Mouse (Mus musculus): ENCODE measurements around the gene B4galt4. TPM values are rescaled to one million over a fixed set of nuclear protein-coding genes. Genes with fewer than 3 reads are reported as not detected.
A peak's percentile ranks its signal among the peaks of the same experiment; 100 is the strongest.

B4galt4 gene
- total RNA-seq, 2 experiments from 2014 or later: 34.3 to 39.7 TPM

GRCm38 (mm10) chr16:38741204-38741903, 710 bp upstream of the B4galt4 start:
- Histone ChIP-seq H3K4me3 (peak overlapping the region; percentile 88), H3K27ac (peak overlapping the region; percentile 97; the same call in 1 of the 2 replicates)
- no peak for DNase-seq (ENCODE audit: low spot score in 2 of 2)
- TF ChIP-seq CTCF (conservative IDR thresholded peaks at IDR 0.05): no peak

- peak overlapping the region; percentile 88 for H3K4me3 ChIP-seq
- H3K27ac ChIP-seq: peak overlapping the region; percentile 97
- DNase-seq (ENCODE audit: low spot score in 2 of 2): no peak
- TF ChIP-seq CTCF (conservative IDR thresholded peaks at IDR 0.05): peak; percentile 27; the same call in 1 of the 2 replicates
Observed at GRCm38 (mm10) chr16:38742659-38743131, 631 bp downstream of the B4galt4 start.

GRCm38 (mm10) chr16:38743941-38744673, 2.0 kb downstream of the B4galt4 start:
- Histone ChIP-seq H3K4me3 (no peak overlapping the region; the same call in 1 of the 2 replicates), H3K27ac (peak overlapping the region; percentile 47; the same call in 1 of the 2 replicates)
- no peak for DNase-seq (ENCODE audit: low spot score in 2 of 2)
- no peak for TF ChIP-seq CTCF (conservative IDR thresholded peaks at IDR 0.05)

DNA sequence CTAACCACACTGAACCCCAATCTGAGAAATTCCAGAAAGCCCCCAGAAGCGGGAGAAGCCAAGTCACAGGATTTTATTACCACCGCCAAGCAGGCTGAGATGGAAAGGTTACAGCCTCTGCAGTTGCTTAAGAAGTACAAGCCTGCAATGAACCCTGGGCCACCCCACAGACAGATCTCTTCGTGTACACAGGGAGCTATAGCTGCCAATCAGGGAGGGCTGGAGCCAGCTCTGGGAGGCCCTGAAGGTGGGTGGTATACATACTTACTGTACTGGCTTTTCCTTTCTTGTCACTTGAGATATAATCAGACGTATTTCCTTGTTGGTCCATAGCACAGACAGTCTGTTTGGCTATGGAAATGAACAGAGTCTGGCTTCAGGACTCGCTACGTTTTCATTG, 8.7 kb downstream of the B4galt4 start:
- no peak for DNase-seq (ENCODE audit: low spot score in 2 of 2)
- TF ChIP-seq CTCF (conservative IDR thresholded peaks at IDR 0.05): no peak

GRCm38 (mm10) chr16:38753631-38754030, 11.6 kb downstream of the B4galt4 start:
- TF ChIP-seq CTCF (conservative IDR thresholded peaks at IDR 0.05): no peak
- Histone ChIP-seq H3K4me3 (no peak overlapping the region), H3K27ac (no peak overlapping the region)
- DNase-seq (ENCODE audit: low spot score in 2 of 2): no peak

More for the DNA sequence above, 8.7 kb downstream of the B4galt4 start:
- Histone ChIP-seq H3K27ac (no peak overlapping the region), H3K4me3 (no peak overlapping the region)

DNA sequence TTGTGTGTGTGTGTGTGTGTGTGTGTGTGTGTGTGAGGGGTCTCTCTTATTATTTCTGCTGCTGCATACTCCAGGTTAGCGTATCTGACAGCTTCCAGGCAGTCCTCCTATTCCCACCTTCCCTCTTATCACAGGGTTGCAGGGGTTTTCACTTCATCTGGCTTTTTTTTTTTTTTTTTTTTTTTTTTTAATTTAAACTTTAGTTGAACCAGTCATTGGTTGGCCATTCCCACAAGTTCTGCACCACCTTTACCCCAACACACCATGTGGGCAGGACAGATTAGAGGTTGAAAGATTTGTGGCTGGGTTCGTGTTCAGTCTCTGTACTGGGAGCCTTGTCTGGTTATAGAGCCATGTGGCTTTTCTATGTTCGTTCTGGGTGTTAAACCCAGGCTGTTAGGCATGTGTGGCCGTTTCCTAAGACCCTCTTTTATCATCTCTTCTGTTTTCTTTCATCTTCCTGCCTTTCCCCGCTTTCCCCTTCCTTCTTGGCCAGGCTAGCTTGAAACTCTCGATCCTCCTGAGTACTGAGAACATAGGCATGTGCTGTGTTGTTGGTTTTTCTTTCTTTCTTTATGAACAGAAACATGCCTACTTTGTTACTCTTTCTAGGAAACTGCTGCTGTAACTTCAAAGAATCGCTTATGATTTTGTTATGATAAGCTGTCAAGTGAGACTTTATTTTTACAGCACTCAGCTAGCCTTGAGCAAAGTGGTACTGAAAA, 13.6 kb downstream of the B4galt4 start:
- Histone ChIP-seq H3K4me3 (no peak overlapping the region), H3K27ac (0 out of 2 replicates have a peak overlapping the region, but pooled peaks have one; percentile 2)
- no peak for DNase-seq (ENCODE audit: low spot score in 2 of 2)
- TF ChIP-seq CTCF (conservative IDR thresholded peaks at IDR 0.05): no peak

DNA sequence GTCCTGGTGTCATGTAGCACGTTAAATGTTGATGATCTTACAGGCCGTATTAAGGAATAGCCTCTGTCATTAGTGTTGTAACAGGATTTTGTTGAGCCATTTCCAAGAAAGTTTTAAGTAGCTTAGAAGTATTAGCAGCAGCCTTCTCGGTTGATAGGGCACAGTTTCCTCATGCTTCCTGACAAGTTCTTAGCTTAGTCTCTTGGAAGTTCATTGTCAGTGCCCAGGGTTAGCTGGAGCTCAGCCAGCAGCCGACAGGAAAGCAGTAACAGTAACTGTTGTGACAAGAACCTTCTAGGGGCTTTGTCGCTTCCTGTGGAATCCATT, 14.1 kb downstream of the B4galt4 start:
- TF ChIP-seq CTCF (conservative IDR thresholded peaks at IDR 0.05): no peak
- no peak overlapping the region for H3K27ac ChIP-seq
- H3K4me3 ChIP-seq: no peak overlapping the region
- DNase-seq (ENCODE audit: low spot score in 2 of 2): no peak

GRCm38 (mm10) chr16:38756572-38756971, 14.5 kb downstream of the B4galt4 start:
- no peak overlapping the region for H3K27ac ChIP-seq
- no peak overlapping the region for H3K4me3 ChIP-seq
- no peak for DNase-seq (ENCODE audit: low spot score in 2 of 2)
- TF ChIP-seq CTCF (conservative IDR thresholded peaks at IDR 0.05): no peak

GRCm38 (mm10) chr16:38757626-38758025, 15.6 kb downstream of the B4galt4 start:
- TF ChIP-seq CTCF (conservative IDR thresholded peaks at IDR 0.05): no peak
- Histone ChIP-seq H3K4me3 (no peak overlapping the region), H3K27ac (0 out of 2 replicates have a peak overlapping the region, but pooled peaks have one; percentile 14)
- DNase-seq (ENCODE audit: low spot score in 2 of 2): no peak

DNA sequence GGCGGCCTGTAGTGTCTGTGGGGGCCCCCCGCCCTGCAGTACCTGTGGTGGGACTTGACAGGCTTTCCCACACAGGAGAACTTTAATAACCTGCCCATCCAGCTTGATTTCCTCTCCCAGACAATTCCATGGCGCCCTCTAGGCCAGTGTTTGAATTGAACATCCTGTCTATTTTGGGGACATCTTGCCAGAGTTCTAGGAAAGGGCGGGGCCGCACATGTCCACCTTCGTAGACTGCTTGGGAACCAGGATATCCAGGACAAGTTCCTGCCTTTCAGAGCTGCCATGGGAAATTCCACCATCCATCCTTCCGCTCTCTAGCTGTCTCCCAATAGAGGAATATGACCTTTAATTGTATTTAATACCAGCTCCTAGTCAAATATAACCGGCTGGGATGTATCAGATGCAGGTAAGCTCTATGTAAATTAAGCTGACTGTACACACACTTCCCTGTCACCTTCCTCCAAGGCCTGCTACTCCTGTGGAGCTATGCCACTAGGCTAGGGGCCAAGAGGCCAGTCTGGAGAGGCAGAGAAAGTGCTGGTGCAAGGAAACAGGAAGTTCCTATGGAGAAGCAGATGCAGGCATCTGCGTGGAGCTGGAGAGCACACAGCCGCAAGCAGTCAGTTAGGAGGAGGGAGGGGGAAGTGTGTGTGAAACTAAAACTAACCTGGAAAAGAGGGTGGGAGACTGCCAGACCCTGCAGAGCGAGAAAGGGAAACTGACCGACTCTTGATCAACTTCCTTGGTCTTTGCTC, 16.2 kb downstream of the B4galt4 start:
- H3K4me3 ChIP-seq: no peak overlapping the region
- TF ChIP-seq CTCF (conservative IDR thresholded peaks at IDR 0.05): peak; percentile 31
- DNase-seq (ENCODE audit: low spot score in 2 of 2): no peak
- H3K27ac ChIP-seq: no peak overlapping the region

- DNase-seq (ENCODE audit: low spot score in 2 of 2): no peak
- Histone ChIP-seq H3K4me3 (no peak overlapping the region), H3K27ac (peak overlapping the region; percentile 77; the same call in 1 of the 2 replicates)
- no peak for TF ChIP-seq CTCF (conservative IDR thresholded peaks at IDR 0.05)
Observed at GRCm38 (mm10) chr16:38760239-38760638, 18.2 kb downstream of the B4galt4 start.

DNA sequence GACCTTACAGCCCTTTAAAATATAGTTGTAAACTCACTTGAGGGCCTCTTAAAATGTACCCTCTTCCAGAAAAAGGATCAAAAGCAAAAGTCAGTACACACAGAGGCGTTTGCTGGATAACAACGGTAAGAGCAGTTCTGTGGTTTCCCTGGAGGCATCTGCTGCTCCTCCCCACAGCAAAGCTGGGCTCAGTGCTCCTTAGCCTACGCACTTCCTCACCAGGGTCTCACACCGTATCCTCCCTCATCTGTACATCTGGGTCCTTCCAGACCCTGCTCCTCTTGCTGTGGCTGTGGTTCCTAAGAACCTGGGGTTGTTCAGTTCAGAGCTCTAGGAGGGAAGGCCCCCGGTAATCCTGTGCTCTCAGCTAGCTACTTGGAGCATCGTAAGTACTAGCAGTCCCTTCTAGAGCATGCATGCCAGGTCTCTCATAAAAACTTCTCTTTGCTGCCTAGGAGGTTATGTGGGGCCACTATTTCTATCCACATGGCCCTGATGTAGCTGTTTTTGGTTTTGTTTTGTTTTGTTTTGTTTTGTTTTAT, 18.8 kb downstream of the B4galt4 start:
- no peak for TF ChIP-seq CTCF (conservative IDR thresholded peaks at IDR 0.05)
- peak overlapping the region; percentile 77; the same call in 1 of the 2 replicates for H3K27ac ChIP-seq
- DNase-seq (ENCODE audit: low spot score in 2 of 2): no peak
- H3K4me3 ChIP-seq: no peak overlapping the region

Data from layer of hippocampus, adult 2 months (tissue).